Mouse (Mus musculus) right cerebral cortex, postnatal 4 days (tissue): ENCODE data around the gene Psmd10.

Experiments
- DNase-seq: peaks from one replicate; pipeline ENCODE4 v3.0.0-alpha.2; 2022

The Psmd10 gene

DNA sequence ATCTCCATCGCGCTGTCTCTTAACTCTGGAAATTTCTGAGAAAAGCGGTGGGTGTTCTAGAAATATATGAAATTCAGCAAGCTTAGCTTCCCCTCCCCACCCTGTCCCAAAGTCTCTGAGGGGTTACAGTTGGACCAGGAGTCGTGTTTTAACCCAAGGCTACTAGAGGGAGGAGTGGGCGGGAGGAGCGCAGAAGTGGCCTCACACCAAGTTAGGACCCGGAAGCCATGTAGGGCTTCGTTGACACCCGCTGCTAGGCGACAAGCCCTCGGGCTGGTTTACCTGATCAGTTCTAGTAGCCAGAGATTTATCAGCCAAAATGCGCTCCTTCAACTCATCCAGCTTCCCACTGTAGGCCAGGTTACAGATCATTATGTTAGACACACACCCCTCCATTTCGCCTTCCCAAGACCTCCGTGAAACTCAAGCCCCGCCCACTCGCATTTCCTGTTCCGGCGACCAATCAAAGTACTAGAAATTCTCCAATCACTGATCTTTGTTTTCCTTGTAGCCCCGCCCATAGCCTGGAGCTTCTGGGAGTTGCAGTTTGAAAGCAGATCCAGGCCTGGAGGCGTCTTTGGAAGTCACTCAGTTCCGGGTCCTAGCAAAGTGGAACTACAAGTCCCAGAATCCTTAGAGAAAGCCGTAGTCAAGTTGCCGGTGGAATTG lies at the start of gene Psmd10, which contains the start of gene Atg4a:
Psmd10 (minus strand) TSS at position 457 of the 669 bp plus-strand sequence.
Atg4a (plus strand) TSS at position 636 of the 669 bp plus-strand sequence.
- peak; percentile 83 for DNase-seq

DNA sequence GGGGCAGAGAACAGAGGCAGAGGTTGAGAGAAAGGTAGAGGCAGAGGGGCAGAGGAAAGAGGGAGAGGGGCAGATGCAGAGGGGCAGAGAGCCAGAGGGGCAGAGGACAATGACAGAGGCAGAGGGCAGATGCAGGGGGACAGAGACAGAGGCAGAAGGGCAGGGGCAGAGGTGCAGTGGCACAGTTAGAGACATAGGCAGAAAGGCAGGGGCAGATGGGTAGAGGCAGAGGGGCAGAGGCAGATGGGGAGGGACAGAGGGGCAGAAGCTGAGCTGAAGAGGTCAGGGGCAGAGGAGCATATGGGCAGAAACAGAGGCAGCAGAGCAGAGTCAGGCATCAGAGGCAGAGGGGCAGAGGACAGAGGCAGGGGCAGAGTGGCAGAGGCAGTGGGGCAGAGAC lies 42.4 kb upstream of the Psmd10 start:
- no peak for DNase-seq

DNA sequence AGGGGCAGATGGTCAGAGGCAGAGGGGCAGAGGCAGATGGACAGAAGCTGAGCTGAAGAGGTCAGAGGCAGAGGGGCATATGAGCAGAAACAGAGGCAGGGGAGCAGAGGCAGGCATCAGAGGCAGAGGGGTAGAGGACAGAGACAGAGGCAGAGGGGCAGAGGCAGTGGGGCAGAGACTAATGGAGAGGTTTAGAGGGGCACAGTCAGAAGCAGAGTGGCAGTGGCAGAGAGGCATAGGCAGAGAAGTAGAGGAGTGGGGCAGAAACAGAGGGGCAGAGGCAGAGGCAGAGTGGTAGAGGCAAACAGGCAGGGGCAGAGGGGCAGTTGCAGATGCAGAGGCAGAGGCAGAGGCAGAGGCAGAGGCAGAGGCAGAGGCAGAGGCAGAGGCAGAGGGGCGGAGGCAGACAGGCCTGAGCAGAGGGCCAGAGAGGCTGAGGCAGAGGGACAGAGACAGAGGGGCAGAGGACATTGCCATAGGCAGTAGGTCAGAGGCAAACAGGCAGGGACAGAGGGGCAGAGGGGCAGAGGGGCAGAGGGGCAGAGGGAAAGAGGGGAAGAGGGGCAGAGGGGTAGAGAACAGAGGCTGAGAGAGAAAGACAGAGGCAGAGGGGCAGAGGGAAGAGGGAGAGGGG lies 41.5 kb upstream of the Psmd10 start:
- no peak for DNase-seq

DNA sequence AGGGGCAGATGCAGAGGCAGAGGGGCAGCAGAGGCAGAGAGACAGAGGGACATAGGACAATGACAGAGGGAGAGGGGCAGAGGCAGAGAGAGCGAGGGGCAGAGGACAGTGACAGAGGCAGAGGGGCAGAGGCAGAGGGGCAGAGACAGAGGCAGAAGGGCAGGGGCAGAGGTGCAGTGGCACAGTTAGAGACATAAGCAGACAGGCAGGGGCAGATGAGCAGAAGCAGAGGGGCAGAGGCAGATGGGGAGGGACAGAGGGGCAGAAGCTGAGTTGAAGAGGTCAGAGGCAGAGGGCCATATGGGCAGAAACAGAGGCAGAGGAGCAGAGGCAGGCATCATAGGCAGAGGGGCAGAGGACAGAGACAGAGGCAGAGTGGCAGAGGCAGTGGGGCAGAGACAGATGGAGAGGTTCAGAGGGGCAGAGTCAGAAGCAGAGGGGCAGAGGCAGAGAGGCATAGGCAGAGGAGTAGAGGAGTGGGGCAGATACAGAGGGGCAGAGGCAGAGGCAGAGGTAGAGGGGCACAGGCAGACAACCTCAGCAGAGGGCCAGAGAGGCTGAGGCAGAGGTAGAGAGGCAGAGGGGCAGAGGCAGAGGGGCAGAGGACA lies 40.5 kb upstream of the Psmd10 start:
- DNase-seq = no peak

DNA sequence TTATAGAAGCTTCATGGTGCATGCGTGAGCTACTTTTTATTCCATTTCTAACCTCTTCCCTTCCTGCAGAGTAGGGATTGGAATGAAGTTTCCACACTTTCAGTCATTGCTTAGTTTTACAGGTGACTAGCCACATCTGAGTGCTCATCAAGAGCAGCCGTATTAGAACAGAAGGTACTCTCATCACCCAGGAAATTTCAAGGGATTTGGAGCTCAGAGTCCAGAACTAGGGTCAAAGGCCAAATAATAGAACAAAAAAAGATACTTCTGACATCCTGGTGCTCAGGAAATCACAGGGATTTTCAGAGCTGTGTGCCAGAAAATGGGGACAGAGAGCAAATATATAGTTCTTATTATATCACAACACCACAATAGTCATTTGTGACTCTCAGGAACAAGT lies 28.7 kb upstream of the Psmd10 start:
- no peak for DNase-seq

DNA sequence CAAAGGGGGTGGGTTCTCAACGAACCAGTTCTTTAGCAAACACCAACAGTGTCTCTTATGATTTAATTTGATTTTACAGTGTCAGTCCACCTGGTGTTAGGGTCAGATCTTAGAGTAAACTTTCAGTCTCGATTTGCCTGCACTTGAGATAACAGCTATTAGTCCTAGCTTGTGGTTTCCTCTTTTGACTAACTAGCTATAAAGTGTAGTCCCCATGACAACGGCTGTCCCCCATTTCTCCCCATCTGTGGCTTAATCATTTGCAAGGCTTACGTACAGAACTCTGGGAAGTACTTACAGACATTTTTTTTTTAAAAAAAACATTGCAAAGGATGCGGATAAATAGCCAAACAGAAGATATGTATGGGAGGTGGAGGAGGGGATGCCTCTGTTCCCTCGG lies 28.3 kb upstream of the Psmd10 start:
- DNase-seq = no peak

DNA sequence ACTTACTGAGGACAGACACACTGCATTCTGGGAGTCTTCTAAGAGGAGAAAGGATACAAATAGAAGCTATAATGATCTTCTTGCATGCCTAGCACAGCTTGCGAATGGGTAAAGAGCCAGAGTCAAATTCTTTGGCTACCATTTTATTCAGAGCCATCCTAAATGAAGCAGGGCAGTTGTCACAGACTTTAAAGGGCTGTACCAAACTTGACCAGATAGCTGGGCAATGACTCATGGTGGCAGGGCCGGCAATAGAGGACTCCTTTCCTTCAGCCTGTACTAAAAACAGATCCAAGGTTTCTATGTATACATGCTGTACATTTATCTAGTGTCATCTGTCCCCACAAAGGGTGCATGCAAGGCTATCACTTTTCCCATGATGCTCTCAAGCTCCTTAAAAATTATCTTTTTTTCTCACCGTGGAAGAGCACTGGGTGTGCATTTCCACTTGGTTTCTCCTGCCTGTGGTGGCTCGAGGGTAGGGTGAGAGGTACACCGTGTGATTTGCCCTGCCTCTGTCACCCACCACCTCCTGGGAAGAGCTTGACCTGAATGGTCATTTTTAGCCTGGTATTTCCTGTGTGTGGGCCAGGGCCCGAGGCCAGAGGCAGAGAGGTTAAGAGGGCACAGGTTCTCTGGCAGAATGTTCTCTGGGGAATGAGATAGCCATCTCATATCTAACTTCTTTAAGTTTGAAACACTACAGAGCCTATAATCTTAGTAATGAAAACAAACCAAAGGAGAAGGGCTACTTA lies 26.9 kb upstream of the Psmd10 start:
- DNase-seq = no peak

DNA sequence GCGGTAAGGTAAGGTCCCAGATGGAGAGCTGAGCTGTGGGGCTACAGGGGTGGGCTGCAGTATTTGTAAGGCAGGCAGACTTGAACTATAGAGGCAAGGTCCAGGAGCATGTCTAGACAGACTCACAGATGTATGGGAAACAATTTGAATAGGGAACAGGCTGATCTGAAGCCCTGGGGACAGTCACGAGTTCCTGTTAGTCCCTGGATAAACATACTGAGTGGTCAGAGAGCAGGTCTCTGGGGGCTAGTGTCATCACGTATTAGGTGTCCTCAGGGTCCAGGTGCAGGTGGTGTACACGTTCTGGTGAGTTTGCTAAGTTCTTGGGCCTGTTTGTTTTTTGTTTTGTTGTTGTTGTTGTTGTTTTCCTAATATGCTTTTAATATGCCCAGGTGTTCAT lies 23.6 kb upstream of the Psmd10 start:
- DNase-seq = no peak

DNA sequence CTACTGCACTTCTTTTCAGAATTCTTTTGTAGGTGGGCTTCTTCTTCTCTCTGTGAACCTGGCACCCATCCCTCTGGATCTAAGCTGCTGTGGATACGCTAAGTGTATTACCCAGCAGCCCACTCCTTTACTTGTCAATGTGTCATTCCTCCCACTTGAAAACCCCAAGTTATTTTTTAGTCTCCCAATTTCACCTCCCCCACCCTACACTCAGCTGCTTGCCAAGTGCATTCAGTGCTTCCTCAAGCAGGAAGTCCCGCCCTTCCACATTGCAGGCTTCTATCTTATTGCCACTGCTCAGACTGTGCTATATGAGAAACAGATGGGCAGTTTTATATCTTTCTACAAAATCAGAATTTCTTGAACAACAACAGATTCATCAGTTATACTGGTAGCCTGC lies 23.0 kb upstream of the Psmd10 start:
- DNase-seq = no peak

DNA sequence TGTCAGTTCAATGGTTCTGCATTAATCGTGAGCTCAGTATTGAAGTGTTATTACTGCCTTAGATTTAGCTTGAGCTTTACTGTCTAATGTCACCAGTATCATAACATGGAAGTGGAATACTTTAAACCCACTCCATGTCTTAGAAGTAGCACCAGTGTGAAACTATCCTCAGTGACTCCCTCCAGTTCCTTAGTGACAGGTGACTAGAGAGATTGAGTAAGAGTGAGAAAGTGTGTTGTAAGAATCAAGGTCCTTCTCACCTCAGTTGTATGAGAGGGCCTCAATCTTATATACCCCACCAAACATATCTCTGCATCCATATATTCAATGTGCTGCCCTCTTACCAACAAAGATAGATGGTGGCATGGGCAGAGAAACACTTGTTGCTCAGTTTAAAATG lies 22.4 kb upstream of the Psmd10 start:
- DNase-seq = no peak

DNA sequence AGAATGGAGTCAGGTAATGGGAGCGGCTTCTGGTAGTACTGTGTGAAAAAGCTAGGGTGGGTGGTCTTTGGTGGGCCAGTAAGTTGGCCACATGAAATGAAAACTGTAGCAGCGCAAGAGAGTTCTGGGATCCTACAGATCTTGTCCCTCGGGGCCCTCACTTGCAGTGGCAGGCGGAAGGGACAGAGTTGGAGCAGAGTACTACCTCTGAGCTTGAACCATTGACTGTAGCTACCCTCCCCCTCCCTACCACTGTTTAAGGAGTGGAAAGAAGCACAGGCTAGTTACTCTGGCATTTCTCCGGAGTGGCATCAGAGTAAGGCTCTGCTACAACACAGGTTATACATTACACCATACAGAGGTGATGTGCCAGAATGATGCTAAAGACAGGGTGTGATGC lies 431 bp upstream of the Psmd10 start:
- no peak for DNase-seq

DNA sequence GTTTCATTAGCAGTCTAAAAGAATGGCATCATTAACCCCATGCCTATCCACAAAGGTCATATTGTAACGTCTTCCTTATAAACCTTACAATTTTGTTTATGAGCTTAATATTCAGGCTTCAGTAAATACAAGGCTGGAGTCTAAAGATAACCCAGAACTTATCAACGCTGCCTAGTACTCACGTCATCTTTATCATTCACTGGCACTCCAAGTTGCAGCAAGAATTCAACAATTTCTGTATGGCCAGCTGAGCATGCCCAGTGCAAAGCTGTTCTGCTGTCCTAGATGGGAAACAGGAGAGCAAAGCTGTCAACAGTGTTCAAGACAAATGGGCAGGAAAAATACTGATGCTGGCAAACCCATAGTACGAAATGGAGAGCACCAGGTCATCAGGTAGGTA lies 2.9 kb downstream of the Psmd10 start:
- DNase-seq = no peak

DNA sequence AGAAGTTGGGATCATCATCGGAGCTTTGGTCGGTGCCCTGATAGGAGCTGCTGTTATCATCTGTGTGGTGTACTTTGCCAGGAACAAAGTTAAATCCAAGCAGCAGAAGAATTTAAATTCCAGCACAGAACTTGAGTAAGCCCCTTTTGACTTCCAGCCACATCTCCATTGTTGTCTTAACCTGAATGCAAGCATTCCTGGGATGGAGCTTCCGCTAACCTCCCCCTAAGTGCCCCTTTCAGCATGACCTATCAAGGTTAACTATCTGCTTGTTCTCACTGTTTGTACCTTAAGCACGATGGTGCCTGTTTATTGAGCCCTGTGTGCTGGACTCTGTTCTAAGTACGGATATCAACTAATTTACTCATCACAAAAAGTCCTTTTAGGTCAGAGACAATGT lies 20.3 kb downstream of the Psmd10 start:
- no peak for DNase-seq

DNA sequence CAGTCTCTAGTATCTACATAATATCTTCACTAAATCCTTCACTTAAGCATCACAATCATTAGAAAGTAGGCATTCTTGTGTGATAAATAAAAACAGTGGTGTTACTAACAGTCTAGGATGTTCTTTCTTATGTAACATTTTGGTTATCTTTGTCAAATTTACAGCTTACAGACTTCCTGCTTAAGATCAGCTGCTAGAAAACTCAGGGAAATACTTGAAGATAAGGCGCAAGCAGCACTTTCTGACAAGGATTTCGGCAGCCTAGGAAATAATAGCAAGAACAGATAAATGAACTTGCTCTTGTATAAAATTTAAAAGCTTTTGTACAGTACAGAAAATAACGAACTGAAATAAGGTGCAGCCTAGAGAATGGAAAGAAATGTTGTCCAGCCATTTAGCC lies 23.3 kb downstream of the Psmd10 start:
- no peak for DNase-seq

DNA sequence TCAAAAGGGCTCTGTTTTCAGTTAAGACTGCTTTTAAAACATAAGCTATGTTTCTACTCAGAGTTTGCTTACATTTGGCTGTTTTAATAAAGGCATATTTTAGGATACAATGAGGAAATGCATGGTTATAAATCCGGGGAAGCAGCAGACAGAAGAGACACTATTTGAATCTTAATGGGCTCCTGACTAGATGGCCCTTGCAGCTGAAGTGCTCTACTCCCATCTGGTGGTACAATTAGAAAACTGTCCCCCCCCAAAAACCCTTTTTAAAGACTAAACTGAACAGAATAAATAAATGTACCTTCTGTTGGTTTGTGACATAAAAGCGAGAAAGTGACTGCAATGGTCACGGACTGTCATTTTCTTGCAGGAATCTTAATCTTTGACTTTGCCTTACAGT lies 24.5 kb downstream of the Psmd10 start:
- DNase-seq = no peak

DNA sequence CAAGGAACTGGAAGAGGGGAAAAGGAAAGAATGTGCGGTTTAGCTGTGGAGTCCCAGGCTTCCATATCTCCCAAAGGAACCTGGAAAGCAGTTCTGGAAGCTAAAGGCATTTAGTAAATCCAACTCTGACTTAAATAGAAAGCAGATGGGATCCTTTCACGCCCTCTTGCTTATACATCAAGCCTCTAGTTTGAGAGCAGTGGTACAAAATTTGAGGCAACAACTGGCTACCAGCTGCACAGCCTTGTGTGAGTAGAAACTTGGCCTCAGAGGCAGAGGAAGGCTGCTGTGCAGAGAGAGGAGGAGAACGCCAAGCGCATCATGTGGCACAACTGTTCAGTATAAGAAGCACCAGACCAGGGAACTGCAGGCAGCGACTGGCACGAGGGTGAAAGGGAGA lies 35.2 kb downstream of the Psmd10 start:
- no peak for DNase-seq

DNA sequence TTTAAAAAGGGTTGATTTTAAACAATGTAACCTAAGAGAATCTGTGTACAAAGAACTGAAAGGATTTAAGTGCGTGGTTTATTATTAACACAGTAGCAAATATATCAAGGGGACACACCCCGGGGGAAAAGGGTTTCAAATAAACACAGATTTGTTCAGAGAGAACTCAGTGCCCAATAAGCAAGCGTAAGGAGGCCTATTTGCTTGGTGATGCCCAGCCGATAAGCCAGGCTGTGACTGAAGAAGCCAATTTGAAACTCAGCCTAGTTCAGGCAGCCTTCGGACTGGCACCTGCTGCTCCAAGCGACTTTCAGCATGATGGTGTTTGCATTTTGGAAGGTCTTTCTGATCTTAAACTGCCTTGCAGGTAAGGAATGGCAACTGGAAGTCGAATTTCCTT lies 49.2 kb downstream of the Psmd10 start, which contains the start of gene Vsig1:
Vsig1 (plus strand) TSS at position 249 of the 400 bp plus-strand sequence.
- DNase-seq = no peak

DNA sequence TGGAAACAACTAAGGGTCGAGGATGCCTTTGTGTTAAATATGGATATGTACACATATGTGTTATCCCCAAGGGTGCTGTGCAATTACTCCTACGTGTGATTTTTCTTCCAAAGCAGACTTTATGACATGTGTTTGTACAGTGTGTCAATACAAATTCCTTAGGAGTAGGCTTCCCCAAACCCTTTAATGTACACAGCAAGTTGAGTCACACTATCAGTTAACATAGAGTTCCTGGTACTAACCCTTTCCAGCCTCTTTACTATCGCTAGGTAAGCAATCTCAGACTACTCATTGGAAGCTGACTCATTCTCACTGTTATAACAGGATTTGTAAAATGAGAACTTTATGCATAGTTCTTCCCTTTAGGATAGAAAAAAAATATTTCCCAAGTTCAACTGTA lies 53.0 kb downstream of the Psmd10 start:
- DNase-seq = no peak
